8 mouse cellular contexts compared by ENCODE assay signal in genomic region chr16:44139536-44140185, GRCm38 (mm10). TPM values are rescaled to one million over a fixed set of nuclear protein-coding genes. Genes with fewer than 3 reads are reported as not detected.
DNase-seq lines count a peak whose midpoint lies in the region; ATAC-seq and TF ChIP-seq lines count a peak whose summit lies in the region.

TSS of gene Atp6v1a (minus strand) at chr16:44139705.
TSS of gene Naa50 (plus strand) at chr16:44139830.

- H3K4me2 ChIP-seq in heart, embryonic 14.5 days (ENCODE audit: low read length) = peak within 1 kb of the TSS; percentile 89
- peak within 1 kb of the TSS; percentile 90 for H3K4me2 ChIP-seq in liver, embryonic 16.5 days (ENCODE audit: low read depth, low read length)
- peak within 1 kb of the TSS; percentile 97 for H3K4me2 ChIP-seq in neural tube, embryonic 13.5 days

- under 1% methylated on average over 66 of the region's 71 CpGs for WGBS in heart, embryonic 14.5 days
- WGBS in liver, embryonic 16.5 days (ENCODE audit: insufficient replicate concordance) = 0% methylated on average over 69 of the region's 71 CpGs
- WGBS in neural tube, embryonic 13.5 days = under 1% methylated on average over 64 of the region's 71 CpGs

- ATAC-seq in heart, embryonic 14.5 days (ENCODE audit: insufficient number of reproducible peaks, insufficient read depth, low FRiP score, low read depth) = peak; percentile 94
- peak; percentile 81 for ATAC-seq in liver, embryonic 16.5 days (ENCODE audit: low read depth)
- peak; percentile 88 for ATAC-seq in neural tube, embryonic 13.5 days (ENCODE audit: low read depth)

- TF ChIP-seq CTCF in testis, adult 2 months (IDR thresholded peaks at IDR 0.05; ENCODE audit: control insufficient read depth, insufficient read depth, insufficient replicate concordance, low read depth, low read length) = no peak

- H3K27me3 ChIP-seq in heart, embryonic 14.5 days (ENCODE audit: control insufficient read depth, insufficient read depth, low read length) = no peaks in the 10 kb centered on the region
- no peaks in the 10 kb centered on the region for H3K27me3 ChIP-seq in liver, embryonic 16.5 days (ENCODE audit: control insufficient read depth, insufficient read depth, low read depth, low read length)
- H3K27me3 ChIP-seq in neural tube, embryonic 13.5 days = no peaks in the 10 kb centered on the region
- H3K27me3 ChIP-seq in testis, adult 2 months (ENCODE audit: control insufficient read depth, insufficient read depth, low read length) = no peaks in the 10 kb centered on the region

- peak within 1 kb of the TSS; percentile 96 for H3K9ac ChIP-seq in heart, embryonic 14.5 days (ENCODE audit: low read length)
- peak within 1 kb of the TSS; percentile 89 for H3K9ac ChIP-seq in liver, embryonic 16.5 days (ENCODE audit: low read depth, low read length)
- peak within 1 kb of the TSS; percentile 96 for H3K9ac ChIP-seq in neural tube, embryonic 13.5 days

- peak; percentile 83 for TF ChIP-seq POLR2A in testis, adult 2 months (IDR thresholded peaks at IDR 0.05; ENCODE audit: control insufficient read depth, low read depth, low read length)

- H3K9me3 ChIP-seq in heart, embryonic 14.5 days (ENCODE audit: control insufficient read depth, low read length) = no peaks in the 10 kb centered on the region
- no peaks in the 10 kb centered on the region for H3K9me3 ChIP-seq in liver, embryonic 16.5 days (replicated peaks; ENCODE audit: control insufficient read depth, low read length)
- H3K9me3 ChIP-seq in neural tube, embryonic 13.5 days = no peaks in the 10 kb centered on the region

- DNase-seq in CD4-positive, CD25-positive, alpha-beta regulatory T cell, adult 2 months (ENCODE audit: low read depth, low spot score) = peak; percentile 95
- peak; percentile 49 for DNase-seq in fat pad, adult 2 months (ENCODE audit: extremely low read depth, low read depth, low spot score)
- peak; percentile 94 to 96 for DNase-seq in kidney, postnatal 25 days

- H3K27ac ChIP-seq in brown adipose tissue, adult 24 weeks (replicated peaks; ENCODE audit: low read depth, low read length) = peak within 1 kb of the TSS; percentile 98
- H3K27ac ChIP-seq in heart, embryonic 14.5 days (replicated peaks in 1 of 2; ENCODE audit: control insufficient read depth in 1 of 2, insufficient read depth in 1 of 2, low read depth in 2 of 2, low read length in 2 of 2) = peak within 1 kb of the TSS; percentile 98 to 100
- peak within 1 kb of the TSS; percentile 99 for H3K27ac ChIP-seq in liver, embryonic 16.5 days (ENCODE audit: low read length)
- peak within 1 kb of the TSS; percentile 99 for H3K27ac ChIP-seq in neural tube, embryonic 13.5 days (replicated peaks)
- H3K27ac ChIP-seq in testis, adult 2 months (ENCODE audit: control insufficient read depth, insufficient read depth, low read depth, low read length) = peak within 1 kb of the TSS; percentile 98

- H3K36me3 ChIP-seq in heart, embryonic 14.5 days (ENCODE audit: control insufficient read depth, insufficient read depth, low read length) = no peaks in the 10 kb centered on the region
- no peaks in the 10 kb centered on the region for H3K36me3 ChIP-seq in liver, embryonic 16.5 days (ENCODE audit: control insufficient read depth, insufficient read depth)
- H3K36me3 ChIP-seq in neural tube, embryonic 13.5 days = no peaks in the 10 kb centered on the region
- H3K36me3 ChIP-seq in testis, adult 2 months (ENCODE audit: control insufficient read depth, insufficient read depth, low read length) = no peaks in the 10 kb centered on the region

- H3K4me3 ChIP-seq in brown adipose tissue, adult 24 weeks (ENCODE audit: insufficient read depth, low read depth, low read length) = peak within 1 kb of the TSS; percentile 94
- H3K4me3 ChIP-seq in heart, embryonic 14.5 days (ENCODE audit: control insufficient read depth in 1 of 2, insufficient read depth in 1 of 2, low read depth in 1 of 2, low read length in 2 of 2) = peak within 1 kb of the TSS; percentile 80 to 98
- H3K4me3 ChIP-seq in liver, embryonic 16.5 days (ENCODE audit: low read depth, low read length) = peak within 1 kb of the TSS; percentile 95
- H3K4me3 ChIP-seq in neural tube, embryonic 13.5 days = peak within 1 kb of the TSS; percentile 97
- peak within 1 kb of the TSS; percentile 100 for H3K4me3 ChIP-seq in testis, adult 2 months (ENCODE audit: control insufficient read depth, low read depth, low read length)

- peaks cover 4% of the 10 kb centered on the region; the same call in 1 of the 2 replicates for H3K4me1 ChIP-seq in brown adipose tissue, adult 24 weeks (ENCODE audit: control insufficient read depth, insufficient read depth, insufficient read length, low read length)
- H3K4me1 ChIP-seq in heart, embryonic 14.5 days (ENCODE audit: control insufficient read depth in 2 of 2, insufficient read depth in 2 of 2, low read length in 2 of 2) = peaks cover 0 to 20% of the 10 kb centered on the region in 2 experiments; a peak in 2 of 4 replicates
- peaks cover 16% of the 10 kb centered on the region for H3K4me1 ChIP-seq in liver, embryonic 16.5 days (ENCODE audit: control insufficient read depth, low read depth, low read length)
- H3K4me1 ChIP-seq in neural tube, embryonic 13.5 days (replicated peaks) = peaks cover 30% of the 10 kb centered on the region
- H3K4me1 ChIP-seq in testis, adult 2 months (ENCODE audit: control insufficient read depth, insufficient read depth, low read length) = peaks cover 7% of the 10 kb centered on the region

RNA-seq across cellular contexts. Expression of gene Atp6v1a, which starts in this region (rescaled TPM):
- polyA plus RNA-seq in brown adipose tissue, adult 24 weeks (2012; ENCODE audit: insufficient read depth, insufficient read length, missing spikeins) = 55.9 and 66.0 TPM in 2 replicates
- 45.4 and 54.9 TPM in 2 replicates for polyA plus RNA-seq in heart, embryonic 14.5 days (2014; fragmentation: Nextera tagmentation; extraction: Ambion mirVana)
- 24.8 and 25.4 TPM in 2 replicates for polyA plus RNA-seq in liver, embryonic 16.5 days (2015; fragmentation: Nextera tagmentation; extraction: Ambion mirVana)
- polyA plus RNA-seq in neural tube, embryonic 13.5 days (2015; fragmentation: Nextera tagmentation; extraction: Ambion mirVana) = 91.6 and 95.5 TPM in 2 replicates
- polyA plus RNA-seq in testis, adult 2 months (2012; rRNA removed) = 34.6 and 38.5 TPM in 2 replicates

RNA-seq across cellular contexts. Expression of gene Naa50, which starts in this region (rescaled TPM):
- 48.8 and 61.1 TPM in 2 replicates for polyA plus RNA-seq in brown adipose tissue, adult 24 weeks (2012; ENCODE audit: insufficient read depth, insufficient read length, missing spikeins)
- 45.4 and 46.6 TPM in 2 replicates for polyA plus RNA-seq in heart, embryonic 14.5 days (2014; fragmentation: Nextera tagmentation; extraction: Ambion mirVana)
- polyA plus RNA-seq in liver, embryonic 16.5 days (2015; fragmentation: Nextera tagmentation; extraction: Ambion mirVana) = 52.5 and 58.0 TPM in 2 replicates
- polyA plus RNA-seq in neural tube, embryonic 13.5 days (2015; fragmentation: Nextera tagmentation; extraction: Ambion mirVana) = 54.8 and 65.1 TPM in 2 replicates
- 4.4 and 4.8 TPM in 2 replicates for polyA plus RNA-seq in testis, adult 2 months (2012; rRNA removed)

Comparison
In these comparisons a context has a peak if more than half of its experiments do, and no peak if none do; other contexts are left out.
1. Peak in every context shown above with its lines: DNase-seq, ATAC-seq, H3K4me3 ChIP-seq and H3K27ac ChIP-seq.